Mouse (Mus musculus): ENCODE results near the gene Fahd1. TPM values are rescaled to one million over a fixed set of nuclear protein-coding genes. Genes with fewer than 3 reads are reported as not detected.

The Fahd1 gene
- polyA plus RNA-seq, 1 experiment, result 108 TPM

- peaks cover 17% of the 10 kb centered on the region for H3K36me3 ChIP-seq (ENCODE audit: control insufficient read depth, insufficient read depth, low read length)
- WGBS, result 86% methylated on average over 6 of the region's 6 CpGs
Observed at GRCm38 (mm10) chr17:24884391-24884790, 34.2 kb upstream of the Fahd1 start.

GRCm38 (mm10) chr17:24881738-24882440 is 31.7 kb upstream of the Fahd1 start:
- Histone ChIP-seq H3K36me3 (ENCODE audit: control insufficient read depth, insufficient read depth, low read length) (peaks cover 17% of the 10 kb centered on the region), H3K27ac (ENCODE audit: insufficient read depth, low read depth, low read length) (no peak overlapping the region), H3K4me3 (ENCODE audit: low read depth, low read length) (no peak overlapping the region), H3K4me1 (ENCODE audit: control insufficient read depth, insufficient read depth, insufficient read length, low read length) (peaks cover 14% of the 10 kb centered on the region), H3K27me3 (ENCODE audit: control insufficient read depth, insufficient read depth, low read length) (no peaks in the 10 kb centered on the region)
- peak; percentile 66; the same call in 1 of the 2 replicates for TF ChIP-seq CTCF (IDR thresholded peaks at IDR 0.05; ENCODE audit: extremely low read depth, insufficient read length, insufficient replicate concordance, low read depth, low read length)
- no peak for TF ChIP-seq POLR2A (IDR thresholded peaks at IDR 0.05; ENCODE audit: low read depth, low read length)
- WGBS, result 55% methylated on average over 7 of the region's 7 CpGs

More at GRCm38 (mm10) chr17:24884391-24884790, 34.2 kb upstream of the Fahd1 start:
- no peaks in the 10 kb centered on the region for H3K27me3 ChIP-seq (ENCODE audit: control insufficient read depth, insufficient read depth, low read length)
- TF ChIP-seq POLR2A (IDR thresholded peaks at IDR 0.05; ENCODE audit: low read depth, low read length), result no peak
- no peak for TF ChIP-seq CTCF (IDR thresholded peaks at IDR 0.05; ENCODE audit: extremely low read depth, insufficient read length, insufficient replicate concordance, low read depth, low read length)
- peaks cover 13% of the 10 kb centered on the region for H3K4me1 ChIP-seq (ENCODE audit: control insufficient read depth, insufficient read depth, insufficient read length, low read length)
- no peak overlapping the region for H3K4me3 ChIP-seq (ENCODE audit: low read depth, low read length)
- no peak overlapping the region for H3K27ac ChIP-seq (ENCODE audit: insufficient read depth, low read depth, low read length)

- Histone ChIP-seq H3K27ac (ENCODE audit: insufficient read depth, low read depth, low read length) (no peak overlapping the region), H3K4me1 (ENCODE audit: control insufficient read depth, insufficient read depth, insufficient read length, low read length) (peaks cover 8% of the 10 kb centered on the region), H3K36me3 (ENCODE audit: control insufficient read depth, insufficient read depth, low read length) (peaks cover 10% of the 10 kb centered on the region; the same call in 1 of the 2 replicates), H3K4me3 (ENCODE audit: low read depth, low read length) (no peak overlapping the region), H3K27me3 (ENCODE audit: control insufficient read depth, insufficient read depth, low read length) (no peaks in the 10 kb centered on the region)
- TF ChIP-seq CTCF (IDR thresholded peaks at IDR 0.05; ENCODE audit: extremely low read depth, insufficient read length, insufficient replicate concordance, low read depth, low read length), result no peak
- 58% methylated on average over 8 of the region's 8 CpGs for WGBS
Observed at GRCm38 (mm10) chr17:24878531-24878930, 28.4 kb upstream of the Fahd1 start.

- Histone ChIP-seq H3K4me1 (ENCODE audit: control insufficient read depth, insufficient read depth, insufficient read length, low read length) (peaks cover 8% of the 10 kb centered on the region), H3K27ac (ENCODE audit: insufficient read depth, low read depth, low read length) (no peak overlapping the region), H3K4me3 (ENCODE audit: low read depth, low read length) (no peak overlapping the region), H3K36me3 (ENCODE audit: control insufficient read depth, insufficient read depth, low read length) (peaks cover 6% of the 10 kb centered on the region; the same call in 1 of the 2 replicates), H3K27me3 (ENCODE audit: control insufficient read depth, insufficient read depth, low read length) (no peaks in the 10 kb centered on the region)
- TF ChIP-seq POLR2A (IDR thresholded peaks at IDR 0.05; ENCODE audit: low read depth, low read length), result no peak
- 23% methylated on average over 5 of the region's 5 CpGs for WGBS
Observed at GRCm38 (mm10) chr17:24878117-24878397, 27.9 kb upstream of the Fahd1 start.

- Histone ChIP-seq H3K4me1 (ENCODE audit: control insufficient read depth, insufficient read depth, insufficient read length, low read length) (peaks cover 8% of the 10 kb centered on the region), H3K4me3 (ENCODE audit: low read depth, low read length) (no peak overlapping the region), H3K27me3 (ENCODE audit: control insufficient read depth, insufficient read depth, low read length) (no peaks in the 10 kb centered on the region), H3K36me3 (ENCODE audit: control insufficient read depth, insufficient read depth, low read length) (peaks cover under 1% of the 10 kb centered on the region; the same call in 1 of the 2 replicates), H3K27ac (ENCODE audit: insufficient read depth, low read depth, low read length) (no peak overlapping the region)
- no peak for TF ChIP-seq POLR2A (IDR thresholded peaks at IDR 0.05; ENCODE audit: low read depth, low read length)
- no peak for TF ChIP-seq CTCF (IDR thresholded peaks at IDR 0.05; ENCODE audit: extremely low read depth, insufficient read length, insufficient replicate concordance, low read depth, low read length)
- 39% methylated on average over 10 of the region's 10 CpGs for WGBS
Observed at GRCm38 (mm10) chr17:24877336-24878116, 27.4 kb upstream of the Fahd1 start.

- Histone ChIP-seq H3K4me1 (ENCODE audit: control insufficient read depth, insufficient read depth, insufficient read length, low read length) (peaks cover 8% of the 10 kb centered on the region), H3K36me3 (ENCODE audit: control insufficient read depth, insufficient read depth, low read length) (no peaks in the 10 kb centered on the region), H3K27ac (ENCODE audit: insufficient read depth, low read depth, low read length) (no peak overlapping the region), H3K27me3 (ENCODE audit: control insufficient read depth, insufficient read depth, low read length) (no peaks in the 10 kb centered on the region), H3K4me3 (ENCODE audit: low read depth, low read length) (no peak overlapping the region)
- TF ChIP-seq POLR2A (IDR thresholded peaks at IDR 0.05; ENCODE audit: low read depth, low read length), result no peak
- no peak for TF ChIP-seq CTCF (IDR thresholded peaks at IDR 0.05; ENCODE audit: extremely low read depth, insufficient read length, insufficient replicate concordance, low read depth, low read length)
- WGBS, result 53% methylated on average over 8 of the region's 8 CpGs
Observed at GRCm38 (mm10) chr17:24874989-24875388, 24.8 kb upstream of the Fahd1 start.

GRCm38 (mm10) chr17:24874405-24874745 is 24.2 kb upstream of the Fahd1 start:
- WGBS, result 52% methylated on average over 1 of the region's 1 CpGs
- H3K4me1 ChIP-seq (ENCODE audit: control insufficient read depth, insufficient read depth, insufficient read length, low read length), result peaks cover 8% of the 10 kb centered on the region
- H3K4me3 ChIP-seq (ENCODE audit: low read depth, low read length), result no peak overlapping the region
- no peaks in the 10 kb centered on the region for H3K36me3 ChIP-seq (ENCODE audit: control insufficient read depth, insufficient read depth, low read length)
- H3K27ac ChIP-seq (ENCODE audit: insufficient read depth, low read depth, low read length), result no peak overlapping the region
- H3K27me3 ChIP-seq (ENCODE audit: control insufficient read depth, insufficient read depth, low read length), result no peaks in the 10 kb centered on the region
- no peak for TF ChIP-seq POLR2A (IDR thresholded peaks at IDR 0.05; ENCODE audit: low read depth, low read length)
- no peak for TF ChIP-seq CTCF (IDR thresholded peaks at IDR 0.05; ENCODE audit: extremely low read depth, insufficient read length, insufficient replicate concordance, low read depth, low read length)

Data from small intestine, adult 2 months (tissue).